Mouse (Mus musculus) myocyte (in vitro differentiated cells): ENCODE measurements around the gene Dnajb1. TPM values are rescaled to one million over a fixed set of nuclear protein-coding genes. Genes with fewer than 3 reads are reported as not detected.

Experiments
- H3K27me3 ChIP-seq: one replicate; pipeline ENCODE4 v1.6.1; 2011; ENCODE audit not compliant: control insufficient read depth, insufficient read depth, insufficient read length
- H3K36me3 ChIP-seq: one replicate; pipeline ENCODE4 v1.6.1; 2011; ENCODE audit not compliant: control insufficient read depth, insufficient read depth
- H3K4me2 ChIP-seq: one replicate; pipeline ENCODE4 v1.6.1; 2011; ENCODE audit warnings: low read depth, control low read depth
- H3K4me3 ChIP-seq: one replicate; pipeline ENCODE4 v1.5.1; 2011; ENCODE audit warnings: mild to moderate bottlenecking, control low read depth, moderate library complexity
- H3K79me2 ChIP-seq: one replicate; pipeline ENCODE4 v1.6.1; 2011; ENCODE audit not compliant: control insufficient read depth, insufficient read depth
- H3ac ChIP-seq: one replicate; pipeline ENCODE4 v1.6.1; 2011; ENCODE audit not compliant: control insufficient read depth, insufficient read length
- CEBPB ChIP-seq: IDR thresholded peaks from 2 replicates; pipeline ENCODE4 v1.6.1; 2011; ENCODE audit warnings: mild to moderate bottlenecking, moderate library complexity; ENCODE audit not compliant: poor library complexity, insufficient read depth, severe bottlenecking
- E2F4 ChIP-seq: IDR thresholded peaks from one replicate; pipeline ENCODE4 v1.6.1; 2011; ENCODE audit warnings: mild to moderate bottlenecking, control low read depth, moderate library complexity; ENCODE audit not compliant: insufficient read depth
- MAX ChIP-seq: IDR thresholded peaks from one replicate; pipeline ENCODE4 v1.6.1; 2011; ENCODE audit warnings: low read depth, mild to moderate bottlenecking, control low read depth
- MYOD1 ChIP-seq, 3 experiments: IDR thresholded peaks; one replicate each; pipeline ENCODE4 v1.6.1; 2011; ENCODE audit warnings: control low read depth in 2 of 3, low read depth in 2 of 3, mild to moderate bottlenecking in 2 of 3, moderate library complexity in 1 of 3; ENCODE audit not compliant: insufficient read length in 2 of 3, control insufficient read depth in 1 of 3
- MYOG ChIP-seq, 3 experiments: IDR thresholded peaks; one replicate each; pipeline ENCODE4 v1.6.1; 2011; ENCODE audit warnings: control low read depth in 2 of 3, low read depth in 2 of 3, mild to moderate bottlenecking in 2 of 3; ENCODE audit not compliant: insufficient read length in 2 of 3, control insufficient read depth in 1 of 3, insufficient read depth in 1 of 3
- POLR2A ChIP-seq: IDR thresholded peaks from one replicate; pipeline ENCODE4 v1.6.1; 2011; ENCODE audit warnings: low read depth, mild to moderate bottlenecking, control low read depth, moderate library complexity; ENCODE audit not compliant: insufficient read length
- POLR2AphosphoS2 ChIP-seq: IDR thresholded peaks from one replicate; pipeline ENCODE4 v1.6.1; 2011; ENCODE audit warnings: low read depth, control low read depth; ENCODE audit not compliant: insufficient read length
- REST ChIP-seq: IDR thresholded peaks from one replicate; pipeline ENCODE4 v1.6.1; 2011; ENCODE audit warnings: mild to moderate bottlenecking, control low read depth, moderate library complexity; ENCODE audit not compliant: insufficient read depth, insufficient read length
- SRF ChIP-seq: IDR thresholded peaks from one replicate; pipeline ENCODE4 v1.6.1; 2011; ENCODE audit warnings: low read depth; ENCODE audit not compliant: control insufficient read depth, insufficient read length
- TCF12 ChIP-seq: IDR thresholded peaks from one replicate; pipeline ENCODE4 v1.6.1; 2011; ENCODE audit warnings: mild to moderate bottlenecking, control low read depth; ENCODE audit not compliant: poor library complexity, insufficient read depth, severe bottlenecking
- TCF3 ChIP-seq: IDR thresholded peaks from one replicate; pipeline ENCODE4 v1.6.1; 2011; ENCODE audit warnings: low read depth, control low read depth; ENCODE audit not compliant: insufficient read length
- USF1 ChIP-seq: IDR thresholded peaks from one replicate; pipeline ENCODE4 v1.6.1; 2011; ENCODE audit warnings: low read depth, mild to moderate bottlenecking, control low read depth, moderate library complexity
- polyA plus RNA-seq: library from polyadenylated mRNA; unstranded; fragments of >200 nt; fragmentation: generic; extraction: Trizol; gene quantifications from one replicate; pipeline ENCODE4 v1.2.1, GENCODE M21; 2012; ENCODE audit warnings: missing spikeins

Dnajb1 gene
- polyA plus RNA-seq, 1 experiment = 17.7 TPM

DNA sequence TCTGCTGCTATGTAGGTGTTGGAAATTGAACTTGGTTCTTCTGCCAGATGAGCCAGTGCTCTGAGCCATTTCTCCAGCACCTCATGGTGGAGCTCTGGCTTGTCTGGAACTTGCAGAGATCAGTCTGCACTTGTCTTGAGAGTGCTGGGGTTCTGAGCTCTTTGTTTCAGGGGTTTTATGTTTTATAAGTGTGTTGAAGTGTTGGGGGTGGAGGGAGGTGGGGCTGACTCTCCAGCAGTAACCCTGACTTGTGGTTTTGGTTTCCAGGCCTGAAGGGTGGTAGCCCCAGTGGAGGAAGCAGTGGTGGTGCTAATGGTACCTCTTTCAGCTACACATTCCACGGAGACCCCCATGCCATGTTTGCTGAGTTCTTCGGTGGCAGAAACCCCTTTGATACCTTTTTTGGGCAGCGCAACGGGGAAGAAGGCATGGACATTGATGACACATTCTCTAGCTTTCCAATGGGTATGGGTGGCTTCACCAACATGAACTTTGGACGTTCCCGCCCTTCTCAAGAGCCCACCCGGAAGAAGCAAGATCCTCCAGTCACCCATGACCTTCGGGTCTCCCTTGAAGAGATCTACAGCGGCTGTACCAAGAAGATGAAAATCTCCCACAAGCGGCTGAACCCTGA is 1.7 kb downstream of the Dnajb1 start:
- Histone ChIP-seq H3K4me3 (peak overlapping the region; percentile 80), H3ac (no peak overlapping the region), H3K4me2 (peak overlapping the region; percentile 79), H3K27me3 (no peaks in the 10 kb centered on the region), H3K79me2 (peaks cover 32% of the 10 kb centered on the region), H3K36me3 (peaks cover 5% of the 10 kb centered on the region)
- TF ChIP-seq MYOD1 (IDR thresholded peaks at IDR 0.05; ENCODE audit: control insufficient read depth in 1 of 3, insufficient read length in 2 of 3, low read depth in 2 of 3) = no peak
- no peak for TF ChIP-seq REST
- no peak for TF ChIP-seq POLR2A
- TF ChIP-seq USF1 = no peak
- no peak for TF ChIP-seq MAX
- TF ChIP-seq TCF3 = no peak
- TF ChIP-seq TCF12 = no peak
- no peak for TF ChIP-seq SRF
- no peak for TF ChIP-seq CEBPB
- TF ChIP-seq E2F4 = no peak
- no peak for TF ChIP-seq MYOG (IDR thresholded peaks at IDR 0.05; ENCODE audit: control insufficient read depth in 1 of 3, insufficient read depth in 1 of 3, insufficient read length in 2 of 3, low read depth in 2 of 3)
- no peak for TF ChIP-seq POLR2AphosphoS2

DNA sequence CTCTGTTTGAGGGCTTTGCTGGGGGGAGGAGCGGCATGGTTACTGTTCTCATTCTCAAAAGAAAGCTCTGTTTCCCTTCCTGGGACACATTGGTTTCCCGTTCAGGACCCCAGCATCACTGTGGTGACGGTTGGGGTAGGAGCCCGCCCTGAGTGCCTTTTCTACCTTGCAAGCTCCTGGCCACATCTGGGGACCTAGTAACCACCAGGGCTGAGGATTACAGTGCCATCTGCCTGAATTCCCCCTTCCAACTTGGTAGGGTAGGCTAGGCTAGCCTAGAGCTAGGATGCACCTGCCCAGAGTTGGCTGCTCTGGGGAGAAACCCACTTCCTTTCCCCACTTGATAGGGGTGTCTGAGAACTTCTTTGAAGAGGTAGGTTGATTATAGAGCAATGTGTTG is 3.9 kb downstream of the Dnajb1 start:
- H3K4me3 ChIP-seq = no peak overlapping the region
- no peak overlapping the region for H3K4me2 ChIP-seq
- no peak overlapping the region for H3ac ChIP-seq
- TF ChIP-seq MAX (no peak), MYOG (IDR thresholded peaks at IDR 0.05; ENCODE audit: control insufficient read depth in 1 of 3, insufficient read depth in 1 of 3, insufficient read length in 2 of 3, low read depth in 2 of 3) (no peak), TCF12 (no peak), SRF (no peak), E2F4 (no peak), USF1 (no peak), REST (no peak), POLR2AphosphoS2 (no peak), POLR2A (no peak), CEBPB (no peak), MYOD1 (IDR thresholded peaks at IDR 0.05; ENCODE audit: control insufficient read depth in 1 of 3, insufficient read length in 2 of 3, low read depth in 2 of 3) (no peak)
- H3K36me3 ChIP-seq = peaks cover 5% of the 10 kb centered on the region
- H3K79me2 ChIP-seq = peaks cover 32% of the 10 kb centered on the region
- no peaks in the 10 kb centered on the region for H3K27me3 ChIP-seq

DNA sequence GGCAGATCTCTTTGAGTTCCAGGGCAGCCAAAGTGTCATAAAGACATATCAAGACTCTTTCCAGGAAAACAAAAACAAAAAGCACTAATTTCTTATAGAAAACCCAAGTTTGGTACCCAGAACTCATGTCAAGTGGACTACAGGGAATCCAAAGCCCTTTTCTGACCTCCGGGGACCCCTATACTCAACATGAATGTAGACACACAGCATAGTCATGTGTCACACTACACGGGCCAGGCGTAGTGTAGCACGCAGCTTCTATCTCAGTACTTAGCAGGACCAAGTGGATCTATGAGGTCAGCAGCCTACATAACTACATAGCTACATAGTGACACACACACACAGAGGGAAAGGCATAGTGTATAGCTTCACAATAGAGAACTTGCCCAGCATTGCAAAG is 5.7 kb downstream of the Dnajb1 start:
- no peak for TF ChIP-seq TCF3
- TF ChIP-seq MYOD1 (IDR thresholded peaks at IDR 0.05; ENCODE audit: control insufficient read depth in 1 of 3, insufficient read length in 2 of 3, low read depth in 2 of 3) = no peak
- TF ChIP-seq POLR2AphosphoS2 = peak; percentile 54
- H3K27me3 ChIP-seq = no peaks in the 10 kb centered on the region

DNA sequence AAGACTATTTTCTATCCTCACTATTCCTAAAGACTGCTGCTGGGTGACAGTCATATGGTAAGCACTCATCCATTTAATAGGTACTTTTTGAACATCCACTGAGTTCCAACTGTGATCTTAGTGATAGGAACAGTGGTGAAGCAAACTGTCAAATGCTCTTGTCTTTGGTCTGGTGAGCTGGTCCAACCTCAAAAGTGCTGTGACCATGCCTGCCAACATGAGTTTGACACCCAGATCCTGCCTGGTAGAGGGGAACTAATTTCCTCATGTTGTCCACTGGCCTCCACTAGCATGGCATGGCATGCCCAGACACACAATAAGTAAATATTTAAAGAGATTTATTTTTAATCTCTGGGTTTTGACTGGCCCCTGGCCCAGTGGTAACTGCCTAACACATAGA is 8.6 kb downstream of the Dnajb1 start:
- peaks cover under 1% of the 10 kb centered on the region for H3K79me2 ChIP-seq
- no peak overlapping the region for H3K4me2 ChIP-seq
- H3K36me3 ChIP-seq = peaks cover 5% of the 10 kb centered on the region
- TF ChIP-seq MAX (no peak), MYOG (IDR thresholded peaks at IDR 0.05; ENCODE audit: control insufficient read depth in 1 of 3, insufficient read depth in 1 of 3, insufficient read length in 2 of 3, low read depth in 2 of 3) (no peak), SRF (no peak), E2F4 (no peak), MYOD1 (IDR thresholded peaks at IDR 0.05; ENCODE audit: control insufficient read depth in 1 of 3, insufficient read length in 2 of 3, low read depth in 2 of 3) (no peak), TCF12 (no peak), USF1 (no peak), CEBPB (no peak), POLR2A (no peak), POLR2AphosphoS2 (no peak), TCF3 (no peak), REST (no peak)
- H3ac ChIP-seq = no peak overlapping the region
- H3K4me3 ChIP-seq = no peak overlapping the region
- no peaks in the 10 kb centered on the region for H3K27me3 ChIP-seq

More for the DNA sequence above, 5.7 kb downstream of the Dnajb1 start:
- Histone ChIP-seq H3K4me2 (no peak overlapping the region), H3K4me3 (no peak overlapping the region), H3K36me3 (peaks cover 5% of the 10 kb centered on the region), H3ac (no peak overlapping the region), H3K79me2 (peaks cover 27% of the 10 kb centered on the region)

DNA sequence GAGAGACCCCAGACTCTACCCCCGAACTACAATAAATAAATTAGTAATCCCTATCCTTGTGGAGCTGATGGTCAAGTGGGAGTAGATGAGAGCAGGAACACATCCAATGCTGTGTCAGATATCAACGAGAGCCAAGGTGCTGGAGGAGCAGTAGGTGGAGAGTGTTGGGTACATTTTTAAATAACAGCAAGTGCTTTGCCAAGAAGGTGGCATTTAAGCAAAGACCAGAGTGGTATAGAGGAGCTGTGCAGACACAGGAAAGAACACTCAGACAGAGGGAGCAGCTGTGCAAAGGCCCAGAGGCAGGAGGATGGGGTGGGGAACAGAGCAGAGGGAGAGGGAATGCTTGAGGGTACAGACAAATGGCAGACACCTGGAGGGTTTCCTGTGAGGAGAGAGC is 9.1 kb downstream of the Dnajb1 start:
- Histone ChIP-seq H3K27me3 (no peaks in the 10 kb centered on the region), H3ac (no peak overlapping the region), H3K4me3 (no peak overlapping the region), H3K36me3 (peaks cover 4% of the 10 kb centered on the region), H3K79me2 (no peaks in the 10 kb centered on the region), H3K4me2 (no peak overlapping the region)
- no peak for TF ChIP-seq E2F4
- no peak for TF ChIP-seq POLR2AphosphoS2
- TF ChIP-seq CEBPB = no peak
- TF ChIP-seq POLR2A = no peak
- no peak for TF ChIP-seq SRF
- TF ChIP-seq MYOD1 (IDR thresholded peaks at IDR 0.05; ENCODE audit: control insufficient read depth in 1 of 3, insufficient read length in 2 of 3, low read depth in 2 of 3) = no peak
- no peak for TF ChIP-seq TCF3
- no peak for TF ChIP-seq REST
- TF ChIP-seq MYOG (IDR thresholded peaks at IDR 0.05; ENCODE audit: control insufficient read depth in 1 of 3, insufficient read depth in 1 of 3, insufficient read length in 2 of 3, low read depth in 2 of 3) = no peak
- TF ChIP-seq TCF12 = no peak
- TF ChIP-seq MAX = no peak
- no peak for TF ChIP-seq USF1
